Mouse (Mus musculus) megakaryocyte progenitor cell, adult 5-6 weeks (primary cell): ENCODE measurements at regions not wholly inside any gene's neighbourhood (a gene's known extent, or its start where the extent isn't known, plus 50 kb on each side); places are given as distances from the start of the nearest gene placed in this dataset.

Experiments used
- ATAC-seq: replicated peaks from 2 replicates; pipeline ENCODE4 v1.8.0; 2016; ENCODE audit warnings: mild to moderate bottlenecking, moderate TSS enrichment, inconsistent platforms; ENCODE audit not compliant: poor library complexity

DNA sequence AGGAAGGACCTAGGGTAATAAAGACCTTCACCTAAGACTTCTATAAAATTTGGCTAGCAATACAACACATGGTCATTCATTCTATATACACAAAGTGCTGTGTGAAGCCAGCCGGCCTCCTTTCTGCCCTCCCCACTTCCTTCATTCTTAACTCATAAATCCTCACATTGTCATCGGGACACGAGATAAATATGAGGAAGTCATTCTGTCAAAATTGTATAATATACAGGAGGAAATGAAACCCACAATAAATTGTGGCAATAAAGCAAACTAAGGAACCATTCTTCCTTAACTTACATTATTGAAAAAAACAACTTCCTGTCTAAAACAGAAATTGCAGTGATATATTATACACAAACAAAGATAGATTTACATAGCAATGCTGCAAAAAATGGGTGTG, 275.9 kb upstream of the Trib2 start:
- peak; percentile 94 for ATAC-seq

GRCm38 (mm10) chr12:16091336-16091735, 274.6 kb upstream of the Trib2 start:
- ATAC-seq: peak; percentile 32; the same call in 1 of the 2 replicates

GRCm38 (mm10) chr12:16083176-16083575, 266.5 kb upstream of the Trib2 start:
- no peak for ATAC-seq

DNA sequence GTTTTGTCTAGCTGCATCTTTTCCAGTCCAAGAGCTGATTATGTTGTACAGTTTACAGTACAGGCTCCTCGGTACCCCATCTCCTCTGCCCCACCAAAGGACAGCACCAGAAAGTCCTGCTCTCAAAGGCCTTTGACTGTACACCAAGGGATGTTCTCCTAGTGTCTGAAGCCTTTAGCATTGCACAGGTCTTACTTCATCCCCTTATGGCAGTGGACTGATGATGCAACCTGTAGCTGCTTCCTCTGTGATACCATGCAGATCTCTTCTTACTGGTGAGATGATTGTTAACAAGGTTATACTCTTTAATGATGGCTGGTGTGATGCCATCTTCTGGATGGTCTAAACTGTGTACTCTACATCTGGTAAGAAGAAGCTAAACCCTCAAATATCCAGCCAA, 260.5 kb upstream of the Trib2 start:
- ATAC-seq: peak; percentile 97

DNA sequence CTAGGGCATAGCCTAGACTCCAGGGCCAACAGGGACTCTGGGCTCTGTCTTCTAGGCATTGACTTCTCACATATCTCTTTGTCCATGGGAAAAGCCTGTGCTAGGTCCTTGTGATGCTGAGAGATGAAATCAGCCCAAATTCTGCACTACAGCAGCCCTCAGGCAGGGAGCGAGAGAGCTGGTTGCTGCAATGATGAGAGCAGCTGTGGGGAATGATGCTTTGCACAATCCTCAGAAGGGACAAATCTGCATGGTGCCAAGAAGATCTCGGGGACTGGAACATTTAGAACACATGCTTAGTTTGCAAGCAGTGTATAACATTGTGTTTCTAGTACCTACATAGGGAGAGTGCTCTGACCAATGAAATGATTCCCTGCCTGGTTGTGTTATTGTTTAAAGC, 259.2 kb upstream of the Trib2 start:
- no peak for ATAC-seq

- ATAC-seq: no peak
Observed at GRCm38 (mm10) chr12:16068940-16069339, 252.2 kb upstream of the Trib2 start.

DNA sequence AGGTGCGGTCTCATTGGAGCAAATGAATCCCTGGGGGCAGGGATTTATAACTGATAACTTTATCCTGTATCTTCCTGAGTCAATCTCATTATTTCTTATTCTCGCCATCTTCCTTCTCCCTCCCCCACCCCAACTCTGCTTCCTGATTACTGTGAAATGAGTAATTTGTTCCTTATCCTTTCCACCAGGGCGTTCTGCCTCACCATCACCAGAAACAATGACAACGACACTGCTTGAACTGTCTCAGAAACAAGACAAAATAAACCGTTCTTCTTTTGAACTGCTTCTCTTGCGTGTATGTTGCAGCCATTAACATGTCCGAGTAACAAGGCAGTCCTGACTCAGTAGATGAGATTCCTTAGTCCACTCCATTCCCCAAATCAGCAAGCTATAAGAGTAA, 246.0 kb upstream of the Trib2 start:
- no peak for ATAC-seq

DNA sequence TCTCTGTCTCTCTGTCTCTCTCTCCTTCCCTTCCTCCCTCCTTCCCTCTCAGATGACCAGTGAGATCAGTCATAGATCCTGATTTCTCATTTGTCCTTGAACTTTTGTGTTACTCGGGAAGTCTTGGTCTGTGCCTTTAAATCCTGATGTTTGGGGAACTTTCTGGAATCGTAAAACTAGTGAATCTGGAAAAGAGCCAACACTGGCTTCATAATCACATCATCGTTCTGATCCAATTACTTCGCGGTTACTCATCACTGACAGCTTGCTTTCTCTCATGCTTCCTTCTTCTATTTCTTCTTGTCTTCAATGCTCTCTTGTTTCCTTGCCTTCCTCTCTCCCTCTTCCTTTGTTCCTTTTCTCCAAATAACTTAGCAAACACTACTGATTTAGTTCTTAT, 243.7 kb upstream of the Trib2 start:
- ATAC-seq: no peak

- ATAC-seq: peak; percentile 52
Observed at GRCm38 (mm10) chr12:16058255-16058654, 241.5 kb upstream of the Trib2 start.

DNA sequence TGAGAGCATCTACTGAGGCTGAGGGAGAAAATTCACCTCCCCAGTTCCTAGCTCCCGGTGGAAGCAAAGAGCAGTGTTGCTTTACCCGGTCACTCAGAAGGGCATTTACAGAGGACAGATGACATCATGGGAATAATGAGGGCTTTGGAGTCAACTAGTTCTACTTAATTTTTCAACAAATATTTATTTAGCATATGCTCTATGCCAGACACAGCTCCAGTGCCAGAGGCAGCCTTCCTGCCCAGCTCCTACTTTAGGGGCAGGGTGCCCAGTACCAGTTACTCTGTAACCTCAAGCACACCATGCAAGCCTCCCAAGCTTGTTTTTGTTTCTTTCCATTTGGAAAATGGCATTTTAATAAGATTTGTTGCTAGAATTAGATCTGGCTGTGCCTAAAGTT, 240.1 kb upstream of the Trib2 start:
- no peak for ATAC-seq

DNA sequence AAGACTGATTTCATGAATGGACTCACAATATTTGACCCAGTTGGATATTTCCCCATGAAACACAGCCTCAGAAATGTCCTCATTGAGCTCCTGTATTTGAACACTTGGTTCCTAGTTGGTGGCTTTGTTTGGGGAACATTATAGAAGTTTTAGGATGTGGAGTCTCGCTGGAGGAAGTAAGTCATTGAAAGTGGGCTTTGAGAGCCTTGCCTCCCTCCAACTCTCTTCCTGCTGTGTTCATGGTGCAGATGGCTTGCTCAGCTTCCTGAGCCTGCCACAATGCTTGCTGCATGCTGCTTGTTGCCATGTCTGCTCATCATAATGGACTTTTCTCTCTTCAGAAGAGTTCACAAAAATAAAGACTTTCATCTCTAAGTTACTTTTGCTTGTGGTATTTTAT, 239.5 kb upstream of the Trib2 start:
- peak; percentile 72 for ATAC-seq

DNA sequence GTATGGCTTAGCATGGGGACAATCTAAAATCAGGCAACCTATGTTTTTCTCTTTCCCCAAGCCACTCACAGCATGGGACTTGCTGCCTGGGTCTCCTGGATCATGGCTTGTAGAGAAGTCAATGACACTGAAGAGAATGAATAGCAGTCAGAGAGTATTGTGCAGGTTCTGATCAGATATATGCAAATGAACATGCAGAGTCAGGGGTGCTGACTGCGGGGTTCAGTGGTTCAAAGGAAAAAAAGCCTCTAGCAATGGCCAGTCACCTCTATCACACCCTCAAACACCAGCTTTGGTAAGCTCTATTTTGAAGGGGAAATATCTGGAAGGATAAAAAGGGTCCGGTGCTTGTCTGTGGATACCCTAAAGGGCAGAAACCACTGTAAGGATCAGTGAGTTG, 237.9 kb upstream of the Trib2 start:
- ATAC-seq: no peak

DNA sequence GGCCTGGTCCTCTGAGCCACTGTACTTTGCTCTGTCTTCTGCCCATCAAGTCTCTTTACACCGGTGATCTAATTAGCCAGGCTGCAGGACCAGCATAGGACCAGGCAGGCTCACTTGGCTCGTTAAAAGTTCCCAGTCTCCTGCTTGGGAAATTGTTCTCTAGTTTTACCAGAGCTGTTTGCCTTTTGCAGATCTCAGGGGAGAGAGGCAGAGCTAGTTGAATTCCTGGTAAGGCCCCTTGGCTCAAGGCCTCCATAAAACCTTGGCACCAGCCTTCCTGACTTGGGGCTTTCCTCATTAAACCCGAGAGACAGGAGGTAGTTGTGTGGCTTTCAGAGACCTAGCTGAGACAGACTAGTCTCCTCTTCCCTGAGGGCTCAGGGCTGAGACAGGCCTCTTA, 237.0 kb upstream of the Trib2 start:
- no peak for ATAC-seq

DNA sequence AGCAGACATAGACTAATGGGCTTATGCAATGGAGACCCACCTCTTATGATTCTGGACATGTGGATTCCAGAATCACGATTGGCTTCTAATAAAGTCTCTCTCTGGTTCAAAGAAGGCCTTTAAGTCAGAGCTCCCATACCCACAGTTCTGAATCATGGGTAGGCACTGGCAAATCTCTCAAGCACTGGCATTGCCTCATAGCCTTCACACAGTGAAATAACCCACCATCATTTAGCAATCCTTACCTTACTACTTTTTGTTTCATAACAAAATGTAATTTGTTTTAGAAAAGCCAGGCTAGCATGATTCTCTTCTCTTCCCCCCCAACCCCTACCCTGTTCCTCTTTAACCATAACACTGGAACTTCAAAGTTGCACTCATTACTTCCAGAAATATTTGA, 236.3 kb upstream of the Trib2 start:
- ATAC-seq: peak; percentile 80

DNA sequence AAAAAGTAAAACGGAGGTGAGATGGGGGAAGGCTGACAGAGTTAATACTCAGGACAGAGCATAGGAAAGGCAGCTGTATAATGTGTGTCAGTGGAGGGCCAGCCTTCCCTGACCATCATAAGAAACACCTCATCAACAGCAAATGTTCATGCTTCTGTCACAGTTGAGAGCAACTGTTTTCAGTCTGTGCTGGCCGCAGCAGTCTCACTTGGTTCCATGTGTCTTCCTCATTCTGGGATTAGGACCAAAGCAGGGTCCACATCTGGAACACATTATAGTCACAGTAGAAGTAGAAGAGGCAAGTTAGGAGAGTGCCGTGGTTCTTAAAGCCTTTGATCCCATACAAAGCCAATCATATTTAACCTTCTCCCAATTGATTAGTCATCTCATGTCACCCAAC, 235.6 kb upstream of the Trib2 start:
- ATAC-seq: no peak

GRCm38 (mm10) chr12:16051439-16051838, 234.7 kb upstream of the Trib2 start:
- no peak for ATAC-seq

GRCm38 (mm10) chr12:16049545-16049944, 232.8 kb upstream of the Trib2 start:
- ATAC-seq: no peak

DNA sequence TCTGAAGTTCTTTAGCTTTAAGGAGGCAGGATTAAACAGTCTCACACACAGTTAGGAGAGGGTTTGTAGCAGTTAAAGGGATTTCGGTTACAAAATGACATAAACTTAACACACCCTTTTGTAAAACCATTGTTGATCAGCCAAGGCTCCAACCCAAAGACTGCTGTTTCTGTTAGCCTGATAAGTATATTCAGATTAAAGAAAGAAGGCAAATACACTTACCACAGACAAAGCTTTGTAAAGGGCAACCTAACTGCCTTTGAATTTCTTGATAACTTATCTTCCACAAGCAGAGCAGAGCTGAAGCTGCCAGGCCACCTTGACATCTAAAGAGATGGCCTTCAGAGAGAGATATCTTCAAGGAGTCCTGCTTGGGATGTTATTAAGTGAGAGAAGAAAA, 229.9 kb upstream of the Trib2 start:
- peak; percentile 78 for ATAC-seq

- ATAC-seq: no peak
Observed at GRCm38 (mm10) chr12:16045791-16046494, 229.2 kb upstream of the Trib2 start.

DNA sequence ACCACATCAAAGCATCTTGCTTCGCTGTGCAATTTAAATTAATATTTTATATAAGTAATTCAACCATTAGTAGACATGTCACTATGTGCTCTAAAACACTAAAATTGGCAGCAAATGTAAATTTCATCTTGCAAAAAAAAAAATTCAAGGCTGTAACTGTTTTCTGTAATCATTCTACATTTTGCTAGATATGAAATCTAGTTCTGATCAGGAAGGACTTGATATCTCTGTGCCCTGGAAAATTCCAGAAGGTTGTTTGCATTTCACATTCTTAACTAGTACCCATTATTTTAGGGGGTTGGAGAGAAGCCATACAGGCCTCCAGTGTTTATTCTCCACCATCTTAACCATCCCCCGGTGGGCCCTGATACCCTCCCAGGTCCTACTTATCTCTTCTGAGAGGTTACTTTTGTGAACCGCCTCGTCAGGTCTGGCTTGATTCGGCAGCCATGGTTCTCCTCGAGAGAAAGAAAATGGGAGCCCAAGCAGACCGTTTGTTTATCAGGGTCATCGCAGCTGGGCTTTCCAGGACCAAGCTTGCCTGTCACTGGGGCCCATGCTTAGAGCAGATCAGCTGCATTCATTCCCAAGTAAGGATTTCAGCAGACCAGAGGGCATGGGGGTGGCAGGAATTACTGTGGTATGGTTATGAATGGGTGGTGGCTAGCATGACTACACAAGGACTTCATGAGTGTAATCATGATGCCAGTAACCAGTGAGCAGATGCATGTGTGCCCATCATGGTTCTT, 226.9 kb upstream of the Trib2 start:
- no peak for ATAC-seq

- ATAC-seq: peak; percentile 68
Observed at GRCm38 (mm10) chr12:16042362-16042761, 225.6 kb upstream of the Trib2 start.

GRCm38 (mm10) chr12:16041129-16041528, 224.4 kb upstream of the Trib2 start:
- no peak for ATAC-seq

- ATAC-seq: no peak
Observed at GRCm38 (mm10) chr12:16035551-16035950, 218.8 kb upstream of the Trib2 start.
